Mouse (Mus musculus) T-cell, adult 2 months (primary cell): ENCODE data around the gene Dennd4b.
"Not testable (repeated sequence)": the region's sequence is repeated elsewhere in the genome, so short reads cannot be mapped to it uniquely, and the experiment has no call there.

Source experiments
- DNase-seq: peaks from one replicate; pipeline ENCODE4 v3.0.0; 2022; ENCODE audit warnings: low spot score

The Dennd4b gene

DNA sequence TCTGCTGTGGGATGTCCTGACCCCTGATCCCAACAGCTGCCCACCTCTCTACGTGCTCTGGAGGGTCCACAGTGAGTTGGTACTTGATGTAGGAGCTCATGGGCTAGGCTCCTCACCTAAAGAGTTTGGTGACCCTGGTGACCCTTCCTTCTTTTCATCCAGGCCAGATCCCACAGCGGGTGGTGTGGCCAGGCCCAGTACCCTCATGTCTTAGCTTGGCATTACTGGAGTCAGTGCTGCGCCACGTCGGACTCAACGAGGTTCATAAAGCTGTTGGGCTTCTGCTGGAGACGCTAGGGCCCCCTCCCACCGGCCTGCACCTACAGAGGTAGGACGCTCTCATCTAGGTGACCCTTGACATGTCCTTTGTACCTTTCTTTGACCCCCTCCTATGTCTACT is 14.2 kb downstream of the Dennd4b start:
- no peak for DNase-seq

DNA sequence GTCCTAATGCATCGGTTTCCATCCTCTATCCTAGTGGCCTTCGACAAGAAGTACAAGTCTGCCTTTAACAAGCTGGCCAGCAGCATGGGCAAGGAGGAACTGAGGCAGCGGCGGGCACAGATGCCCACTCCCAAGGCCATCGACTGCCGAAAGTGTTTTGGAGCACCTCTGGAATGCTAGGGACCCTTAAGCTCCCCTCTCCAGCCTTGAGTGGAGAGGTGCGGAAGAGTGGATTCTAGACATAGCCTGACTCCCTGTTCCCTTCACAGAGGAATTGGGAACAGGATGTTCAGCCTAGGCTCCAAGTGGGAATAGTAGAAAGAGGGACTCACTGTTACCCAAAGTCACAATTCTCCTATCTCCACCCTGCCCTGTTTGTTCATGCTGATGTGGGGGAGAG is 14.8 kb downstream of the Dennd4b start:
- DNase-seq = no peak

DNA sequence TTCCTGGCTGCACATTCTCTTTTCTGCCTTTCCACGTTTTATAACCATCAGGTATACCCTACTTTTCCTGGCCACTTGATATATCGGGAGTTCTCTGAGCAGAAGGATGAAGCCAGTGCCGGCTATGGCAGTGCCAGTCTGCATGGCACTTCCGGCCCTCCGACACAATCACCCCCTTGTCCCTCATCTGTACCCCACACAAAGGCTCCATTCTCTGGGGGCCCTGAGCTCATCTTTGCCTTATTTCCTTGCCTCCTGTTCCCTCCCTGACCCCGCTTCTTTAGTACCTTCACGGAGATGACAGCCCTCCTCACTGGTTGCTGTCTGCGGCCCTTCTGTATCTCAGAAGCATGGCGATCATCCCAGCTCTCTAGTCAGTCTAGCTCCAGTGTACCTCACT is 15.7 kb downstream of the Dennd4b start:
- no peak for DNase-seq

DNA sequence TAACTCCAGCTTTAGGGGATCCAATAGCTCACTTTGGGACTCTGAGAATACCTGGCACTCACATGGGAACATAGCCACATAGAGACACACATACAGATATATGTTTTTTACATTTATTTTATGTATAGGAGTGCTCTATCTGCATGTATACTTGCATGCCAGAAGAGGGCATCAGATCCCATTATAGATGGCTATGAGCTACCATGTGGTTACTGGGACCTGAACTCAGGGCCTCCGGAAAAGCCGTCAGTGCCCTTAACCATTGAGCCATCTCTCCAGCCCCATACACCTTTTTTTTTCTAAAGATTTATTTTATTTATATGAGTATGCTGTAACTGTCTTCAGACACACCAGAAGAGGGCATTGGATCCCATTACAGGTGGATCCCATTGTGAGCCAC is 19.2 kb downstream of the Dennd4b start:
- no peak for DNase-seq

DNA sequence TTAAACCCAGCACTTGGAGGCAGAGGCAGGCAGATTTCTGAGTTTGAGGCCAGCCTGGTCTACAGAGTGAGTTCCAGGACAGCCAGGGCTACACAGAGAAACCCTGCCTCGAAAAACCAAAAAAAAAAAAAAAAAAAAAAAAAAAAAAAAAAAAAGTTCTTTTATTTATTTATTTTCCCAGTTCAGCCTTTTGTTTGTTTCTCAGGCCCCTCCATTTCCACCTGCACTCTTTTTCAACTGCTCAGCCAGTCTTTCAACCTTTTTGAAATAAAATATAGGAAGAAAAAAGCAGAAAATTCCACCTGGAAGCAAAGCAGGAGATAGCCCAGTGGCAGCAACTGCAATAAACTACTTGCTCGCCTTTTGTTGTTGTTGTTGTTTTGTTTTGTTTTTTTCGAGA is 24.4 kb downstream of the Dennd4b start:
- DNase-seq = not testable (repeated sequence)

DNA sequence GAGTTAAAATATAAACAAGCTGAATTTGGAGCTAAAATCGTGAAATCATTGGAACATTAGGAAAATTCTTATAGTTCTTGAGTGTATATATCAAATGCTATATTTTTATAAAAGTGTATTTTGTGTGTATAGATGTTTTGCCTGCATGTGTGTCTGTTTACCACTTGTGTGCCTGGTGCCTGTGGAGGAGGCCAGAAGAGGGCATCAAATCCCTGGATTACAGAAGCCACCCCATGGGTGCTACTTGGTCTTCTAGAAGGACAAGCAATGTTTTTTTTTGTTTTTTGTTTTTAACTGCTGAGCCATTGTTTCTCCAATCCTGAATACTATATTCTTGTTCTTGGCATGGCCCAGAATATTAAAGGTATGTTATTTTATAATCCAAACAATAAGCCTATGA is 25.6 kb downstream of the Dennd4b start:
- DNase-seq = no peak

DNA sequence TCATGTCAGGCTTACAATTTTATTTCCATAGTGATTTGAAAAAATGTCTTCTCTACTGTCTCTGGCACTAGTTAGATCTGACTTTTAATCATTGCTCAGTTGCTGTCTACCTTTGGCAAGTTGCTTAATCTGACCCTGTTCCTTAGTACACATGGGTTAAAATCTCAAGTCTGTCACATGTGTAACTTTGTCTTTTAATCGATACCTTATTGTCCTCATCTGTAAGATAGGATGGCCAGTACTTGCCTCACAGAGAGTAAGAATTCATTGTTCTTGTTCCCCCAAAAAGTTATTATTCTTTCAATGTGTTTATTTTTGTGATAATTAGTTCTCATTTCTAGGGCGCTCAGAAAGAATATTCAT is 27.0 kb downstream of the Dennd4b start:
- no peak for DNase-seq

DNA sequence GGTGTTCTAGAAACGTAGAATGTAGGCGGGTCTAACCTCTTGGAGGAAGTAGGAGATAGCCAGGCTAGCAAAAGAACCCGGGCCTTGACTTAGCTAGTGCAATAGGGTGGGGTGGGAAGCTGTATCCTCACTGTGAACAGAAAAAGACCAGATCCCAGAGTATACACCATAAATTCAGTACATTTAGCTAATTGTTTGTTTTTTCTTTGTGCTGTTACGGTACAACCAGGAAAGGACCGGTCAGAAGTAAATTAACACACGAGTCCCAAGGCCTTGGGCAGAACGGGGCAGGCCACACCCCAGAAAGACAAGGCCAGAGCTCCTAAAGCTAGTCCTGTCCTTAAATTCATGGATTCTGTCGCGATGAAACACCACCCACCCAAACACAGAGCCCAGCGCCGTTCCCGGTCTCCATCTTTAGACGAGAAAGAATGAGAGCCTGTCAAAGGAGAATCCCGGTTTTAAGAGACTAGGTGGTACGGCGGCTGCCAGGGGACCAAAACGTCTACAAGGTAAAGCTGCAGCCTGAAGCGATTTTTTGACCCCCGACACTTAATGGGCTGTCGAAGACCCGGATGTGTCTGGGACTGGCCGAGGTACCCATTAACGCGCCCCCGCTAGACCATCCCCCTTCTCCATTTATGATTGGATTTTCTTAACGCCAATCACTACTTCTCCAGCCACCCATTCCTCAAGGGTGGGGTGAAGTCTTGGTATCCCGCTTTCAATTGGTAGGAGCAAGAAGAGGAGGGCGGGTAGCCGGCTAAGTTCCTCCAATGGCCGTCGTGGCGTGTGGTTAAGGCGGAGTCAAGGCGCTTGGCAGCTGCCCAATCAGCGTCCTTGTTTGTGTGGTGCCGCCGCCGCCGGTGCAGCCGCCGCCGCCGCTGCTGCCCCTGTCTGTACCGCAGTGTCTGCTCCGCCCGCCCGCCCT is 27.6 kb downstream of the Dennd4b start, which contains the start of gene Gatad2b:
TSS of gene Gatad2b (plus strand) at position 834 of the 931 bp plus-strand sequence.
- peak; percentile 99 for DNase-seq

DNA sequence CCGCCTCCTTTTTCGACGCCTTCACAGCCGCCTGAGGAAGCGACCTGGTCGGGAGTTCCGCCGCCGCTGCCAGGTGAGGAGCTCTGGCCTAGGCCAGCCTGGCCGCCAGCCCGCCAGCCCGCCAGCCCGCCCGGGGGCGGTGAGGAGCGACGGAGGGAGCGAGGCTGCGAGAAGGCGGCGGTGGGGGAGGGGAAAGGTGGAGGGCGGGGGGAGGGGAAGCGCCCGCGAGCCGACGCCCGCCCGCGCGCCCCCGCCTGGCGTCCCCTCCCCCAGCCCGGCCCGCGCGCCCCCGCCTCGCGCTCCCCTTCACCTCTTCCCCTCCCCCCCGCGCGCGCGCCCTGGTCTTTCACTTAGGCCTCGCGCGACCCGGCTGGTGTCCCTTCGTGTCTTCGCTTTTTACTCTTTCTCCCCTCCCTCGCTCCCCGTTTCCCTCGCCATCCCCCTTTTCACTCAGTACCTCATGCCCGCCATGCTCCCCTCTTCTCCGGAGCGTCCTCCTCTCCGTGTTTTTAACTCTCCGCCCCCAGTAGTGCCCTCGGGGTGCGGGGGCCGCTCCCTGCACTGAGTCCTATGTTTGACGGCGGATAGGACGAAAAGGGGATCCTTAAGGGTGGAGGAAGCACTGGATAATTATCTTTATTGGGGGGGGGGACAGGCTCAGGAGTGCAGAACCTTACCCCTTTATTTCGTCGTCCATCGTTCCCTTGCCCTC is 28.5 kb downstream of the Dennd4b start:
- DNase-seq = peak; percentile 44

DNA sequence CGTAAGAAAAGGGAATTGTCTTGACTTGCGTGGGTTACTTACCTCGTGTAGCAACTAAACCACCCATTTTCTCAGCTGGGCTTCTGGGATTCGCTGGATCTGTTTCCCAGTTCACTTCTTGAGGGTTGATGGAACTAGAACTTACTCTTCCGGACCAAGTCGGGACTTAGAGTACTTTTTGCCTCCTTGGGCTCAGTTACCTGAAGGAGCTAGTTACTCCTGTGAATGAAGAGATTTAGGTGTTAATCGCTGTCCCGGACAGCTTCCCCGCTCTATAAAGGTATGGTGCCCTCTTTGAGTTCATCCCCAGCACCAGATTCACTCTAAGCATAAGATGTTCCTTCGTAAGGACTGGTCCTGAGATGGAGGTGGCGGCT is 29.1 kb downstream of the Dennd4b start:
- no peak for DNase-seq

DNA sequence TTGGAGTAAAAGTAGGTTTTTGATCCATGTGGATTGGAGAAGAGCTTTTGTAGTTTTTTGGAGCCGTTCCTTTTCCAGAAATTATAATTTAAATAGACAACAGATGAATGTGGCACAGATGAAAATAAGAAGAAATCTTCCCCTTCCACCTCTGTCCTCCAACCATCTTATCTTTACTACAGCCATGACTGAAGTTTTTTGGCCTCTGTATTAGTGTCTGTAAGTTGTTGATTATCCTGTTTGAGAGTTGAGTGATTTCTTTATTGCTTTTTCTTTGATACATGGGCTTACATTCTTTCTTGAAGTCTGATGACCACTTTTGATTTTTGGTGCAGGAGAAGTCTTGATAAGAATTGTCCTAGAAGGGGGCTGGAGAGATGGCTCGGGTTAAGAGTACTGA is 29.7 kb downstream of the Dennd4b start:
- DNase-seq = no peak

DNA sequence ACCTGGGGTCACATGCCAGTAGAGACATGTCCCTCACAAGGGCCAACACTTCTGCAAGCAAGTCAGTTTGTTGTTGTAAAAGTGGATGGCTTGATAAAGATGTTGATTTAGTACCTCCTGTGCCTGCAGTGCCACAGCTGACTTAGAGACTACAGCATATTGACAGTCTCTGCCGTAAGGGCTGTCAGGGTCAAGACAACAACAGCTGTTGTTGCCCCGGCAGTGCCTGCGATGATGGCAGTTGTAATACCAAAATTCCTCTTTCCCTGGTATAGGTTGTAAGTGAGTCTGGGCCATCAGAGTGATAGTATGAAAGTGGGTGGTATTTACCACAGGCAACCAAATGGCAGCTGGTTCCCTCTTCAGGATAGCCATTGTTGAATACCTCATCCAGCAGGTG is 40.8 kb downstream of the Dennd4b start:
- no peak for DNase-seq

DNA sequence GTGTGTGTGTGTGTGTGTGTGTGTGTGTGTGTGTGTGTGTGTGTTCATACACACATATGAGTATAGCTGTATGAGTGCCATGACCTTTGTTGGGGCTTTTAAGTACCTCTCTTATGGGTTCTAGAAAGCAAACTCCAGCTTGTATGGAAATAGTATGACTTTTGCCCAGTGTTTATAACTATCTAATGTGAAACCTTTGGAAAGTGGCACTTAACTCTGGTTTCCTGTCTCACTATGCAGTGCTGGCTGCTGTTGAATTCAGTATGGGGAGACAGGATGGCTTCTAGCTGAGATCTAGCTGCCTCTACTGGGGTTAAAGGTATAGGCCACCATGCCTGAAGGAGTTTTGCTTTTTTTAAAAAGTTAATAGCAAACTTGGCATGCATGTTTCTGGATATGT is 44.6 kb downstream of the Dennd4b start:
- peak; percentile 28 for DNase-seq

DNA sequence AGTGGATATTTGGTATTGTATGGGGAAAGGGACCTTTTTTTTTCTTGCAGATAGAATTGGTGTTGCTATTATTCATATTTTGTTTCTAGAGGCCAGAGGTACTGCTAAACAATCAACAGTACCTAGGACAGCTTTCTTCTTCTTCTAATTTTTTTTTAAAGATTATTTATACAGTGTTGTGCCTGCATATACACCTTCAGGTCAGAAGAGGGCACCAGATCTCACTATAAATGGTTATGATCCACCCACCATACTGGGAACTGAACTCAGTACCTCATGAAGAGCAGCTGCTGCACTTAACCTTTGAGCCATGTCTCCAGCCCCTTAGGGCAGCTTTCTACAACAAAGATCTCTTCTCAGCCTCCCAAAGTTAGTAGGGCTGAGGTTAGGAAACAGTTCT is 48.4 kb downstream of the Dennd4b start:
- DNase-seq = peak; percentile 36

DNA sequence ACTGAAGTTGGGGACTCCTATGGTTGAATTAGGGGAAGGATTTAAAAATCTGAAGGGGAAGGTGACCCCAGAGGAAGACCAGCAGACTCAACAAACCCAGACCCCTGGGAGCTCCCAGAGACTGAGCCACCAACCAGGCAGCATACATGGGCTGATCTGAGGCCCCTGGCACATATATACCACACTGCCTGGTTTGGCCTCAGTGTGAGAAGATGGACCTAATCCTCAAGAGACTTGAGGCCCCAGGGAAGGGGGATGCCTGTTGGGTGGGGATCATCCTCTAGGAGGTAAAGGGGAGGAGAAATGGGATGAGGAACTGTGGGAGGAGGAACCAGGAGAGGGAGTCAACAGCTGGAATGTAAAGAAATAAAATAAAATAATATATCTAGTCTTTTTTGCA is 49.3 kb downstream of the Dennd4b start:
- no peak for DNase-seq

DNA sequence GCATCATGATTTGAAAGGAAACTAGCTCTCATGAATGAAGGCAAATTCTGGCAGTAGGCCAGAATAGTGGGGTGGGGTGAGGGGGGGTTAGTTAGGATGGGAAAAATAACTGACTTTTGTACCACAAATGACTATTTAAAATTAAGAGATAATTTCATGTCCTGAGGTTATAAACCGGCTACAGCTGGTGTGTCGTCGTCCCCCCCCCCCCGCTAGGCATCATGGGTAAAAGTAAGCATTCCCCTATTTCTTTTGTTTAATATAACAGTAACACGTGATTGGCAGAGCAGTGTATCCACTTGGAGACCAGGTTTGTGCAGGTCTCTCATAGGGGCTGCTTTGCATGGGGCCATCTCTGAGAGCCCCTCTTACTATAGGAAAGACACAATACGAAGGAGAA is 57.3 kb downstream of the Dennd4b start:
- no peak for DNase-seq

DNA sequence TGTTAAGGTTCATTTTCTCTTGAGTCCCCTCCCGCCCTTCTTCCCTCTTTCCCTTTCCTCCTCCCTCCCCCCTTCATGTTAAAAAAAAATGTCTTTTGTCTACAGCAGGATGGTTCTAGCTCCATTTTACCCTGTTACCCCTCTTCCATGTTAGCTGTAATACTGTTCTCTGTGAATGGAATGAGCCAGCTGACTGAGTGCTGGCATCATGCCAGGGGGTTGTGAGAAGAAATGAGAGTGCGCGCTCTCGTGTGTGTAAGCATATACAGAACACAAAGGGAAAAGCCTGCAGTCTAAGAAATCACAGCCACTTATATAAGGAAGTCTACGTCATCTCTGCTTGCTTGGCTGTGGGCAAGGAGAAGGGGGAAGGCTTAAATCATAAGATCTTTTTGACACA is 58.1 kb downstream of the Dennd4b start:
- DNase-seq = peak; percentile 70
